Comparison of ENCODE assay signal across 8 mouse cellular contexts in the genomic region with DNA sequence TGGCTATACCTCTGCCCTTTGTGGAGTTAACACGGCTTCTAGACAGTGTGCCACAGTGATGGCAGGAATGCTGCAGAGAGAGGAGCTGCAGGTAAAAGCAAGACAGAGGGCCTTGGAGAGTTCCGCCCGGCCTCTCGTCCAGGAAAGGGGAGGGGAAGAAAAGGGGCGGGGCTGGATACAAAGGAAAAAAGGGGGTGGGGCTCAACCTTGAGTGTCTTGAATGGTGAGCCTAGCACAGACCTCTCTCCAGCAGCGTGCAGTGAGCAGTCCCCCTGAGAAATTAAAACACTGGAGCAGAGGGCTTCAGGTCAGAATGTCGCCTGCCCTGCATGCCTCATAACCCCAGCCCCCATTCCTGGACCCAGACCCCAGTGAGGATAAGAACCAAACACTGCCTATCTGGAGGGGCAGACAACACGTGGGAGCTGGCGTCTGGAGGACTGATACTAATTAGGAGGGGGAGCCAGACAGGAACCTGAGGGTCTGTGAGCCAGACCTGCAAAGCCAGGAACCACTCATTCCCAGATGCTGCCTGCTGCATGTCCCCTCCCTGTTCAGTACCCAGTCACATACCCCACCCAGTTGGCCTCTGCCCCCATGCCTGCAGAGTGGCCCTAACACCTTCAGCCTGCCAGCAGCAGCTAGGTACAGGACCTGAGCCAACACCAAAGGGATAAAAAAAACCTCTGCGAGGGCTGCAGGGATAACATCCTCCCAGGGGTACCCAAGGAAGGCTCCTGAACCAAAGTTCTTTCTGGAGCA. TPM values are rescaled to one million over a fixed set of nuclear protein-coding genes. Genes with fewer than 3 reads are reported as not detected.
A peak's percentile ranks its signal among the peaks of the same experiment; 100 is the strongest.
DNase-seq lines count a peak whose midpoint lies in the region; ATAC-seq and TF ChIP-seq lines count a peak whose summit lies in the region.

No protein-coding gene starts in this region.

- no peak overlapping the region for H3K4me3 ChIP-seq in kidney, embryonic 15.5 days (replicated peaks)
- no peak overlapping the region for H3K4me3 ChIP-seq in intestine, postnatal 0 days (ENCODE audit: low read depth, low read length)
- H3K4me3 ChIP-seq in midbrain, postnatal 0 days (ENCODE audit: low read depth, low read length): no peak overlapping the region

- whole genome bisulfite sequencing in kidney, embryonic 15.5 days: 2% methylated on average over 10 of the region's 10 CpGs
- WGBS in intestine, postnatal 0 days: 4% methylated on average over 10 of the region's 10 CpGs
- 6% methylated on average over 10 of the region's 10 CpGs for WGBS in midbrain, postnatal 0 days

- ATAC-seq in kidney, embryonic 15.5 days (replicated peaks; ENCODE audit: low FRiP score): peak; percentile 88
- ATAC-seq in intestine, postnatal 0 days: peak; percentile 8; the same call in 1 of the 2 replicates
- ATAC-seq in midbrain, postnatal 0 days (ENCODE audit: low FRiP score): 0 out of 2 replicates have a peak, but pooled peaks have one; percentile 31
- no peak for ATAC-seq in frontal cortex, adult (ENCODE audit: low TSS enrichment)
- ATAC-seq in megakaryocyte-erythroid progenitor cell, adult 5-6 weeks (replicated peaks; ENCODE audit: low FRiP score, low TSS enrichment, poor library complexity, severe bottlenecking): no peak

- no peaks in the 10 kb centered on the region for H3K36me3 ChIP-seq in kidney, embryonic 15.5 days
- no peaks in the 10 kb centered on the region for H3K36me3 ChIP-seq in intestine, postnatal 0 days (ENCODE audit: control insufficient read depth, insufficient read depth)
- no peaks in the 10 kb centered on the region for H3K36me3 ChIP-seq in midbrain, postnatal 0 days (ENCODE audit: insufficient read depth, low read length)

- no peak for TF ChIP-seq CTCF in intestine, postnatal 0 days (IDR thresholded peaks at IDR 0.05; ENCODE audit: low read depth)
- no peak for TF ChIP-seq CTCF in midbrain, postnatal 0 days (IDR thresholded peaks at IDR 0.05)

- peaks cover 7% of the 10 kb centered on the region; the same call in 1 of the 2 replicates for H3K27me3 ChIP-seq in kidney, embryonic 15.5 days
- no peaks in the 10 kb centered on the region for H3K27me3 ChIP-seq in intestine, postnatal 0 days (replicated peaks; ENCODE audit: control insufficient read depth, insufficient read depth, low read length)
- no peaks in the 10 kb centered on the region for H3K27me3 ChIP-seq in midbrain, postnatal 0 days (ENCODE audit: insufficient read depth, low read length)

- peaks cover 16% of the 10 kb centered on the region for H3K4me1 ChIP-seq in kidney, embryonic 15.5 days
- H3K4me1 ChIP-seq in intestine, postnatal 0 days (replicated peaks; ENCODE audit: control insufficient read depth, insufficient read depth, low read length): no peaks in the 10 kb centered on the region; the same call in 1 of the 2 replicates
- no peaks in the 10 kb centered on the region; the same call in 1 of the 2 replicates for H3K4me1 ChIP-seq in midbrain, postnatal 0 days (ENCODE audit: insufficient read depth, low read length)

- no peak overlapping the region for H3K9ac ChIP-seq in kidney, embryonic 15.5 days
- no peak overlapping the region for H3K9ac ChIP-seq in intestine, postnatal 0 days (ENCODE audit: low read depth, low read length)
- H3K9ac ChIP-seq in midbrain, postnatal 0 days (replicated peaks; ENCODE audit: low read length, poor library complexity, severe bottlenecking): no peak overlapping the region

- 0 out of 2 replicates have a peak overlapping the region, but pooled peaks have one; percentile 15 for H3K27ac ChIP-seq in kidney, embryonic 15.5 days
- no peak overlapping the region for H3K27ac ChIP-seq in intestine, postnatal 0 days (ENCODE audit: low read depth, low read length)
- no peak overlapping the region for H3K27ac ChIP-seq in midbrain, postnatal 0 days (ENCODE audit: low read depth, low read length)

- no peak for DNase-seq in kidney, adult 18-20 months
- DNase-seq in gonadal fat pad, adult 2 months (ENCODE audit: low read depth): peak; percentile 5
- no peak for DNase-seq in midbrain, postnatal 0 days (ENCODE audit: low spot score)
- DNase-seq in right cerebral cortex, postnatal 36 days (ENCODE audit: low spot score in 2 of 2): no peak

- no peaks in the 10 kb centered on the region for H3K9me3 ChIP-seq in kidney, embryonic 15.5 days (replicated peaks)
- H3K9me3 ChIP-seq in intestine, postnatal 0 days (ENCODE audit: control insufficient read depth): no peaks in the 10 kb centered on the region
- no peaks in the 10 kb centered on the region for H3K9me3 ChIP-seq in midbrain, postnatal 0 days (ENCODE audit: low read length)

- peak overlapping the region; percentile 51 for H3K4me2 ChIP-seq in kidney, embryonic 15.5 days
- peak overlapping the region; percentile 37 for H3K4me2 ChIP-seq in intestine, postnatal 0 days (replicated peaks; ENCODE audit: low read depth)
- H3K4me2 ChIP-seq in midbrain, postnatal 0 days (ENCODE audit: low read depth, low read length, poor library complexity, severe bottlenecking): no peak overlapping the region

RNA-seq across cellular contexts. Expression of a gene that starts 40.2 kb away (rescaled TPM):
- 60.0 and 60.2 TPM in 2 replicates for polyA plus RNA-seq in kidney, embryonic 15.5 days (2015; fragmentation: Nextera tagmentation; extraction: Ambion mirVana)
- polyA plus RNA-seq in gonadal fat pad, adult 2 months (2012; rRNA removed): 49.0 and 74.4 TPM in 2 replicates
- 8.1 and 8.5 TPM in 2 replicates for polyA plus RNA-seq in intestine, postnatal 0 days (2015; fragmentation: Nextera tagmentation; extraction: Ambion mirVana)
- total RNA-seq in midbrain, postnatal 0 days (2014; rRNA removed): 151 and 208 TPM in 2 replicates
- polyA plus RNA-seq in midbrain, postnatal 0 days (2015; fragmentation: Nextera tagmentation; extraction: Ambion mirVana): 51.8 and 53.3 TPM in 2 replicates
- total RNA-seq in megakaryocyte-erythroid progenitor cell, adult 5-6 weeks (2014; fragmentation: Nextera tagmentation): 1.2 and 2.9 TPM in 2 replicates
- 0.65 and 0.80 TPM in 2 replicates for total RNA-seq in megakaryocyte-erythroid progenitor cell, adult 5-6 weeks (2017)

Comparison
In these comparisons a context has a peak if more than half of its experiments do, and no peak if none do; other contexts are left out.
1. ATAC-seq: peak in kidney, embryonic 15.5 days (single experiment), intestine, postnatal 0 days (single experiment) and midbrain, postnatal 0 days (single experiment); none in frontal cortex, adult (single experiment) and megakaryocyte-erythroid progenitor cell, adult 5-6 weeks (single experiment).